Mouse (Mus musculus): Measurements from ENCODE around the gene Msh3.
"Not testable (repeated sequence)": the region's sequence is repeated elsewhere in the genome, so short reads cannot be mapped to it uniquely, and the experiment has no call there.

Gene Msh3

GRCm38 (mm10) chr13:92246966-92247365 lies 107.8 kb downstream of the Msh3 start:
- DNase-seq = no peak

GRCm38 (mm10) chr13:92244731-92245130 lies 110.1 kb downstream of the Msh3 start:
- no peak for DNase-seq

GRCm38 (mm10) chr13:92241426-92241825 lies 113.4 kb downstream of the Msh3 start:
- no peak for DNase-seq

- no peak for DNase-seq
Measured at GRCm38 (mm10) chr13:92237887-92238286, 116.9 kb downstream of the Msh3 start.

GRCm38 (mm10) chr13:92237016-92237415 lies 117.8 kb downstream of the Msh3 start:
- DNase-seq = no peak

- no peak for DNase-seq
Measured at GRCm38 (mm10) chr13:92232076-92232938, 122.5 kb downstream of the Msh3 start.

GRCm38 (mm10) chr13:92228037-92228436 lies 126.8 kb downstream of the Msh3 start:
- DNase-seq = no peak

- DNase-seq = no peak
Measured at GRCm38 (mm10) chr13:92223567-92223966, 131.2 kb downstream of the Msh3 start.

GRCm38 (mm10) chr13:92222763-92223162 lies 132.0 kb downstream of the Msh3 start:
- DNase-seq = no peak

- no peak for DNase-seq
Measured at GRCm38 (mm10) chr13:92219774-92220173, 135.0 kb downstream of the Msh3 start.

- DNase-seq = no peak
Measured at GRCm38 (mm10) chr13:92217216-92217615, 137.6 kb downstream of the Msh3 start.

- DNase-seq = no peak
Measured at GRCm38 (mm10) chr13:92196860-92197259, 157.9 kb downstream of the Msh3 start.

- not testable (repeated sequence) for DNase-seq
Measured at GRCm38 (mm10) chr13:92193806-92194205, 161.0 kb downstream of the Msh3 start.

GRCm38 (mm10) chr13:92172686-92173085 lies 182.1 kb downstream of the Msh3 start:
- DNase-seq = not testable (repeated sequence)

All from embryo, embryonic 11 days (tissue).